Mouse (Mus musculus): ENCODE measurements at regions not wholly inside any gene's neighbourhood (a gene's known extent, or its start where the extent isn't known, plus 50 kb on each side); places are given as distances from the start of the nearest gene placed in this dataset.

GRCm38 (mm10) chr12:15931535-15931934, 114.8 kb upstream of the Trib2 start:
- no peak overlapping the region for H3K9ac ChIP-seq (ENCODE audit: control insufficient read depth, low read depth, low read length, poor library complexity, severe bottlenecking)
- H3K4me3 ChIP-seq (ENCODE audit: control insufficient read depth in 1 of 2, insufficient read depth in 1 of 2, low read depth in 2 of 2, low read length in 2 of 2): no peak overlapping the region
- TF ChIP-seq RCOR1 (IDR thresholded peaks at IDR 0.05; ENCODE audit: low read depth, low read length) (no peak), RAD21 (IDR thresholded peaks at IDR 0.05; ENCODE audit: low read depth, low read length) (no peak), POLR2A (IDR thresholded peaks at IDR 0.05; ENCODE audit: control insufficient read depth in 1 of 2, insufficient read depth in 1 of 2, low read depth in 1 of 2, low read length in 2 of 2, poor library complexity in 1 of 2) (no peak), GABPA (IDR thresholded peaks at IDR 0.05; ENCODE audit: low read depth, low read length) (no peak), MAZ (IDR thresholded peaks at IDR 0.05; ENCODE audit: low read depth, low read length) (no peak), ELF1 (IDR thresholded peaks at IDR 0.05; ENCODE audit: low read depth, low read length) (no peak), GATA1 (IDR thresholded peaks at IDR 0.05; ENCODE audit: low read depth, low read length) (no peak), SIN3A (IDR thresholded peaks at IDR 0.05; ENCODE audit: low read length) (no peak), BHLHE40 (IDR thresholded peaks at IDR 0.05; ENCODE audit: borderline replicate concordance, low read depth, low read length) (no peak), ZKSCAN1 (IDR thresholded peaks at IDR 0.05; ENCODE audit: low read depth, low read length) (no peak), UBTF (IDR thresholded peaks at IDR 0.05; ENCODE audit: borderline replicate concordance, insufficient read depth, low read depth, low read length) (no peak), MXI1 (IDR thresholded peaks at IDR 0.05; ENCODE audit: low read depth, low read length) (no peak), MAFK (IDR thresholded peaks at IDR 0.05; ENCODE audit: borderline replicate concordance, low read depth, low read length) (no peak), TAL1 (IDR thresholded peaks at IDR 0.05; ENCODE audit: low read length) (no peak), TCF12 (IDR thresholded peaks at IDR 0.05; ENCODE audit: low read depth, low read length) (no peak), MYC (IDR thresholded peaks at IDR 0.05; ENCODE audit: low read depth, low read length) (no peak)
- no peaks in the 10 kb centered on the region for H3K9me3 ChIP-seq (replicated peaks; ENCODE audit: insufficient read depth, low read length)
- no peaks in the 10 kb centered on the region for H3K79me2 ChIP-seq (ENCODE audit: control insufficient read depth, insufficient read depth, low read length, poor library complexity)
- no peaks in the 10 kb centered on the region for H3K36me3 ChIP-seq (ENCODE audit: control insufficient read depth in 1 of 2, insufficient read depth in 2 of 2, low read length in 2 of 2)
- DNase-seq (ENCODE audit: low read depth, low spot score): no peak
- H3K27me3 ChIP-seq (ENCODE audit: control insufficient read depth in 1 of 2, insufficient read depth in 2 of 2, low read length in 2 of 2): no peaks in the 10 kb centered on the region; a peak in 2 of 4 replicates
- no peak overlapping the region for H3K27ac ChIP-seq (ENCODE audit: control insufficient read depth, low read depth, low read length)
- H3K4me1 ChIP-seq (ENCODE audit: control insufficient read depth in 1 of 2, insufficient read depth in 2 of 2, low read length in 2 of 2): no peaks in the 10 kb centered on the region

GRCm38 (mm10) chr12:15930155-15930554, 113.4 kb upstream of the Trib2 start:
- Histone ChIP-seq H3K4me1 (ENCODE audit: control insufficient read depth in 1 of 2, insufficient read depth in 2 of 2, low read length in 2 of 2) (no peaks in the 10 kb centered on the region), H3K79me2 (ENCODE audit: control insufficient read depth, insufficient read depth, low read length, poor library complexity) (no peaks in the 10 kb centered on the region), H3K4me3 (ENCODE audit: control insufficient read depth in 1 of 2, insufficient read depth in 1 of 2, low read depth in 2 of 2, low read length in 2 of 2) (no peak overlapping the region), H3K27ac (ENCODE audit: control insufficient read depth, low read depth, low read length) (no peak overlapping the region), H3K27me3 (ENCODE audit: control insufficient read depth in 1 of 2, insufficient read depth in 2 of 2, low read length in 2 of 2) (peaks cover 4% of the 10 kb centered on the region in 2 experiments), H3K9me3 (replicated peaks; ENCODE audit: insufficient read depth, low read length) (no peaks in the 10 kb centered on the region), H3K9ac (ENCODE audit: control insufficient read depth, low read depth, low read length, poor library complexity, severe bottlenecking) (no peak overlapping the region), H3K36me3 (ENCODE audit: control insufficient read depth in 1 of 2, insufficient read depth in 2 of 2, low read length in 2 of 2) (no peaks in the 10 kb centered on the region)
- DNase-seq (ENCODE audit: low read depth, low spot score): no peak
- TF ChIP-seq CHD2 (IDR thresholded peaks at IDR 0.05; ENCODE audit: low read length) (no peak), RCOR1 (IDR thresholded peaks at IDR 0.05; ENCODE audit: low read depth, low read length) (no peak), POLR2AphosphoS2 (IDR thresholded peaks at IDR 0.05; ENCODE audit: low read length) (no peak), GABPA (IDR thresholded peaks at IDR 0.05; ENCODE audit: low read depth, low read length) (no peak), MAX (IDR thresholded peaks at IDR 0.05; ENCODE audit: low read length) (no peak), MXI1 (IDR thresholded peaks at IDR 0.05; ENCODE audit: low read depth, low read length) (no peak), ZKSCAN1 (IDR thresholded peaks at IDR 0.05; ENCODE audit: low read depth, low read length) (no peak), SMC3 (IDR thresholded peaks at IDR 0.05; ENCODE audit: low read depth, low read length) (no peak), CHD1 (IDR thresholded peaks at IDR 0.05; ENCODE audit: low read depth, low read length) (no peak), NRF1 (IDR thresholded peaks at IDR 0.05; ENCODE audit: insufficient read depth, low read depth, low read length, poor library complexity, severe bottlenecking) (no peak), BHLHE40 (IDR thresholded peaks at IDR 0.05; ENCODE audit: borderline replicate concordance, low read depth, low read length) (no peak), ZNF384 (IDR thresholded peaks at IDR 0.05; ENCODE audit: low read depth, low read length) (no peak), JUND (IDR thresholded peaks at IDR 0.05; ENCODE audit: low read depth, low read length) (no peak), HCFC1 (IDR thresholded peaks at IDR 0.05; ENCODE audit: low read depth, low read length) (no peak), CTCF (IDR thresholded peaks at IDR 0.05 in 2 of 3, conservative IDR thresholded peaks at IDR 0.05 in 1 of 3; ENCODE audit: control insufficient read depth in 1 of 3, insufficient read depth in 1 of 3, low read depth in 2 of 3, low read length in 3 of 3, poor library complexity in 1 of 3, severe bottlenecking in 1 of 3) (no peak)

Data from MEL (cell line).